Mouse (Mus musculus) cerebellum, adult (tissue): ENCODE data around the gene Rad51b.

ENCODE experiments used
- ATAC-seq: cut with Nextera tagmentation; 2 replicates; pipeline ENCODE4 v1.9.2; 2017; ENCODE audit warnings: mild to moderate bottlenecking, moderate library complexity, mixed read lengths; ENCODE audit not compliant: insufficient number of reproducible peaks, low FRiP score, low TSS enrichment

Rad51b gene

GRCm38 (mm10) chr12:79470113-79470512 lies 173.0 kb downstream of the Rad51b start:
- ATAC-seq, result no peak

DNA sequence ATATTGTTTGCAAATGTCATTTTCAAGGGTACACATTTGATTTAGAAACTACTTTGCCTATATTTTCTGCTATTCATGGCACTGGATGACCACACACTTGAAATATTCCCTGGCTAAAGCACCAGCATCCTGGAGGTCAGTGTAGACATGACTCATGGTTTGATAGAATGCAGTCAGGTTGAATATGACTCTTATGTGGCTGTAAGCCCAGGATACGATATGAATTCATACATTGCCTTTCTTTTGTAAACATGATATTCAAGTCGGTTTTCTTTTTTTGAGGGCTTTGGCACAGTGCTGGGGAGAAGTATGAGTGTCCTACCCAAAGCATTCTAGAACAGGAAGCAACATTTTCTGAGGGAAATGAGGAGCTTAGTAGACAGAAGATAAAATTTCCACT lies 174.8 kb downstream of the Rad51b start:
- ATAC-seq, result no peak

DNA sequence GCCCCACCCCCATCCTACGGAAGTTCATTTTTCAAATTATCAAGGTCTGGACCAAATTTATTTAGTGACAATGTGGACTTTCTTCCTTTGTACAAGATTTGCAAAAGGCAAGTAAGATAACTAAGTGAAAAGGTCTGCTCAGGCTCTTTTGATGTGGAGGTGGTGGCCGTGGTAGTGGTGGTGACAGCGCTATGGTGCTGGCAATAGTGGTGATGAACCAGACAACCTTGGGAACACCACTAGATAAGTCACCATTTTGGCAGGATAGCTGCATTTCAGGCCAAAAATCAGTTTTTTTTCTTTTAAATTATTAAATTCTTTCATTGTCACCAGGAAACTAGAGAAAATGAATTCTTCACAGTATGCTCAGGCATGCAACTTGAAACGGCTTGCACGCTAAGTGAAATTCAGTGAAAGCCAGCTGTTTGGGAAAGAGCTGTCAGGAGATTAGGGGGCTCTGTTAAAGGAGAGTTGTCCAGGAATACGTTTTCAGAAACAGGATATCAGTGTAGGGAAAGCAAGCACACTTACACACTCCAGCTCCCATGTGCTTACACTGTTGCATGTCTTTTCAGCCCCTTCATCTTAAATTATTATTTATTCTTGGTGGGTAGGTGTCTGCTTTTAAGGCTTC lies 179.4 kb downstream of the Rad51b start:
- no peak for ATAC-seq

- no peak for ATAC-seq
These were observed 181.7 kb downstream of the Rad51b start for GRCm38 (mm10) chr12:79478816-79479215.

DNA sequence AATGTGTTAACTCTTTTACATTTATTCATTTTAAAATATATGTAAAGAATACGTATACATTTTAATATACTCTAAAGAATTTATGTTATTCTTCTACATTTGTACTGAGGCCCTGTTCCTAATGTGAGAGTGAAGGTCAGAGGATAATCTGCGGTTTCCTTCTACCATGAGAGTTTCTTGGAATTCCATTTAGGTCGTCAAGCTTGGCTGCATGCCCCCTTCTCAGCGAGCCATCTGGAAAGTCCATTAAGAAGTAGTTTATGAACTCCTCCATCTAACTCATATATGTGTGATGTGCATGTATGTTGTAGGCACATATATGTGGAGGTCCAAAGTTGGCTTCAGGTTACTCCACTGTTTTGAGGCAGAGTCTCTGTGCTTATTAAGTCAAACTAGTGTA lies 188.4 kb downstream of the Rad51b start:
- ATAC-seq, result no peak

DNA sequence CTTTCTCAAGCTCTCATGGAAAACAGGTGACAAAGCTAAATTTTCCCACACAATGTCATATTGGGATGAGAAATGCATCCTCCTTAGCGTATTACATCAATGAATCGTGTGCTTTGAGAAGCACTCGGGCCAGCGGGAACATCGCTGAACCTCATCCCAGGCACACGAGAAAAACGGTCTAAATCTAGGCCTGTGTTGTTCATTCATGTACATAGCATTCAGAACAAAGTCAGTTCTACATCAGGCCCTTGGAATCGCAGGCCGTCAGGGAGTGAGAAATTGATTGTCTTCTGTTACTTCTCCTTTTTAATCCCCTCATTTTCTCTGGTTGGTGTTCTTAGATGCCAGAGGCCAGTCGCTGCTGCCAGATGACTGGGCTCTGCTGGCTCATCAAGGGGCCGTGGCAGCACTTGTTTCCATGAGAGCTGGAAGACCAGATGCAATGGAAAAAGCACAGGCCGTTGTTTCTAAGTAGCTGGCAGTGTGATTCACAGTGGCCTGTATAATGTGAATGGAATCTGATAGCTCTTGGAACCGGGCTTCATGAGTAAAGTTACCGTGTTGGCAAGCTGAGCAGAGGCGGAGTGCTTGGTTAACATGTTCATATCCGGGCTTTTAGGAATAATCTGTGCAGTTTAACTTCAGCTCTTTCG lies 191.6 kb downstream of the Rad51b start:
- ATAC-seq, result no peak

- no peak for ATAC-seq
These were observed 193.5 kb downstream of the Rad51b start for GRCm38 (mm10) chr12:79490626-79491025.

DNA sequence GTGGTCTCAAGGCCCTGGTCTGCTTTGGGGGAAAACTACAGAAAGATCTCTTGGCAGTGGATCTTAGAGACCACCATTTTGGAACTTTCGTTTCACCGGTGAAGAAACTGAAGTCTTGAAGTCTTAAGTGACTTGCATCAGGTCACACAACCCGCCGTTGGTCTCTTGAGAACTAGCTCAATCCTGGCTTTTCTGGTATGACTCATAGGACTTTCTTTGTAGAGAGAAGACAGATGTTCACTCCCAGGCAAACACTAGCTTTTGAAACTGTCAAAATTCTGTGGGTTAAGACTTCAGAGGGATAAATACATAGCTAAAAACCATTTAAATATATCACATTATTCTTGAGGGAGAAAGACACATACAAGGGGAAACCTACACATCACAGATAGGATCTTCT lies 195.1 kb downstream of the Rad51b start:
- no peak for ATAC-seq

- no peak for ATAC-seq
These were observed 195.5 kb downstream of the Rad51b start for GRCm38 (mm10) chr12:79492613-79493012.

DNA sequence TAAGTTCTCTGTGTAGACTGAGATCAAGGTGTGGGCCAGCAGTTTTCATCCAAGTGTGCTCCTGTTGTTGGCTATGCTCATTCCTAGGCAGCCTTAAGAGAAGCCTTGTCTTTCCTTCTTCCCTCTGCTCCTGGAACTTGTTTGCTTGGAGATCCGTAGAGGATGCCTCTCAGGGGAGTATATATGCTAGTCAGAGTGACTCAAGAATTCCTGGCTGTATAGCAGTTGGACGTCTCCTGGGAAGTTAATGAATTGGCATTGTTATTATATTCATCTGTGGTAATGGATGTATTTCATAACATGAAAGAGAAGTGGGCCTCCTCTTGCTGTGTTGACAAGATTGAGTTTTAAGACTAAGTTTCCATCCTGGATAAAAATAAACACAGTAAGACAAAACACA lies 196.4 kb downstream of the Rad51b start:
- ATAC-seq, result no peak

- ATAC-seq, result no peak
These were observed 201.2 kb downstream of the Rad51b start for GRCm38 (mm10) chr12:79498326-79498725.

DNA sequence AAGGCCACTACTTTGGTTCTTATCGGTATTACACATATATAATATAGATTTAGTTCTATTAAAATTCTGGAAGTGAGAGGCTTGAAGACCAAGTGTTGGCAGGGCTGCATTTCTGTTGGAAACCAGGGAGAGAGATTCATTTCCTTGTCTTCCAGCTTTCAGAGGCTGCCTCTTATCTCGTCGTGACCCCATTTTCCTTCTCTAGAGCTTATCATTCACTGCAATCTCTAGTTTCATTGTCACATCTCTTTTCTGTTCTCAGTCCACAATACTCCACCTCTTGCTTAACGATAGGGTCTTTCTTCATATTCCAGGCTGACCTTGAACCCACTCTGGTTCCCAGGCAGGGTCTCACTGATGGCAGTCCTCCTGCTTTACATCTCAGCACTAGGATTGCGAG lies 202.7 kb downstream of the Rad51b start:
- no peak for ATAC-seq

DNA sequence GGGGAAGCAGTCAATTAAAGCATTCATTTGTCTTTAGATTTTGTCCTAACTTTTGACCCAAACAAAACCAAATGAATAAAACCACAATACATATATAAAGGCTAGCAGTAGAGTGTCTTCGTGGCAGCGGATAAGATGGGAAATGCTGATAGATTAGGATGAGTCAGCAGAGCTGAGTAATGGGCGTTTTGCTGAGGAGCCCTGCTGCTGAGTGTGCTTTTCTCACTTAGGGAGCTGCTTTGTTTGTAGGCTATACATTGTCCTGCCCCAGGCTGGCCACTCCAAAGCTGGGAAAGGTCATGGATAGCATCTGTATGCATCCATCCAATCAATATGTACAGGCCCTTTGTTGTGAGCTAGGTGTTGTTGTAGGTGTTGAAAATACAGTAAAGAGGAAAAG lies 204.8 kb downstream of the Rad51b start:
- no peak for ATAC-seq

- no peak for ATAC-seq
These were observed 205.9 kb downstream of the Rad51b start for GRCm38 (mm10) chr12:79502862-79503581.

GRCm38 (mm10) chr12:79503582-79504515 lies 206.8 kb downstream of the Rad51b start:
- no peak for ATAC-seq

- ATAC-seq, result no peak
These were observed 207.6 kb downstream of the Rad51b start for GRCm38 (mm10) chr12:79504641-79505040.

DNA sequence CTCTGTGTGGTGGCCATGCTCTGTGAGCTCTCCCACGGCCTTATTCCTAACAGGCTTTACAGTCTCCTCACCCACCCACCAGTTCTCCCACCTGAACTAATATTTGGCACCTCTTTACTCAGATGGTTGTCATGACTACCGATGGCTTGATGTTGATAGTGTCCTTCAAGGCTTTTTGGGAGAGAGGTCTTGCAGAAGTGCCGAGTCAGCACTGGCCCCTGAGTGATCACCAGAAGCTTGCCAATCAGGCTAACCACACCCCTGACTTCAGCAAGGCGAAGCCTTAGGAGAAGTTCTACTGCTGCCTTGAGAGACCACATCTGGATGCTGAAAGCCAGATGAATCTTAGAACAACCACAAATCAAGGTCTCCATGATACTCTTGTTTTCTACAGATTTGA lies 209.3 kb downstream of the Rad51b start:
- ATAC-seq, result no peak

GRCm38 (mm10) chr12:79507141-79507681 lies 210.1 kb downstream of the Rad51b start:
- no peak for ATAC-seq

DNA sequence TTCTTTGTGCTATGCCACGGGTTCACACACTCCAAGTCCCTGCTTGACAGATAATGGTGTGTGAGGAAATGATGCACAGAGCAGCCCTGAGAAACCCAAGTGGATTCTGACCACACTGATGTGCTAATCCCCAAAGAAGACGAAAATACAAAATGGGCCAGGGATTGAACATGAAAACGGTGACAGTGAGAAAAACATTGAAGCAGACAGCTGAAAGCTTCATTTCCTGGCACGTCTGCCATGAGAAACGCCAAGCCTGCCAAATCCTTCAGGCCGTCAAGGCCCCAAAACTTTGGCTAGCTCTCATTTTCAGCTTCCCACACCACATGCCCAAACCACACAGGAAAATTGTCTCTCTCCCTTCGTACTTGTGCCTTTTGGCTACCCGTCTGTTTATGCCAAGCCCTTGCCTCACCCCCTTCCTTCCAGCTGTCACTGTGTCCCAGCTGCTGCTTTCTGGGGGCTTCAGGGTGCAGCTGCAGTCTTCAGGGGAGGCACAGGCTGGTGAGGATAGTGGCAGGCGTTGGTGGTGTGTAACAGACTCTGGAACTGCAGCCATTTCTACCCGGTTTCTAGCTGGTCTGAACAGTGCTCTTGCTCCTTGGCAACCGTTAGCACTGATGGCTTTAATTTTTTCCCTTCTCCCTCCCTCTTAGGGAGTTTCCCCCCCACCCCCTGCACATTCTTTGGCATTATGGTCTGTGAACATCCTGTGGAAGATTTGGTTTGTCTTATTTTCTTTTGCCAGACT lies 214.5 kb downstream of the Rad51b start:
- no peak for ATAC-seq
